Mouse (Mus musculus) urinary bladder, postnatal 10 days (tissue): ENCODE measurements around the gene Klhdc2.

ENCODE experiments used
- DNase-seq: peaks from one replicate; pipeline ENCODE4 v3.0.0; 2022; ENCODE audit warnings: low spot score

Gene Klhdc2

GRCm38 (mm10) chr12:69296511-69297410 lies at the start of gene Klhdc2:
Klhdc2 (plus strand) TSS chr12:69296681.
- DNase-seq, result peak; percentile 59

GRCm38 (mm10) chr12:69249766-69250165 lies 46.7 kb upstream of the Klhdc2 start:
- no peak for DNase-seq

GRCm38 (mm10) chr12:69250756-69251155 lies 45.7 kb upstream of the Klhdc2 start:
- DNase-seq, result no peak

- DNase-seq, result no peak
These were observed 42.7 kb upstream of the Klhdc2 start for GRCm38 (mm10) chr12:69253806-69254205.

GRCm38 (mm10) chr12:69257836-69258235 lies 38.6 kb upstream of the Klhdc2 start:
- DNase-seq, result no peak

- no peak for DNase-seq
These were observed 34.2 kb upstream of the Klhdc2 start for GRCm38 (mm10) chr12:69262251-69262650.

GRCm38 (mm10) chr12:69265031-69265430 lies 31.4 kb upstream of the Klhdc2 start:
- DNase-seq, result no peak

- no peak for DNase-seq
These were observed 28.4 kb upstream of the Klhdc2 start for GRCm38 (mm10) chr12:69267956-69268632.

GRCm38 (mm10) chr12:69268956-69269355 lies 27.5 kb upstream of the Klhdc2 start:
- DNase-seq, result no peak

- no peak for DNase-seq
These were observed 16.5 kb upstream of the Klhdc2 start for GRCm38 (mm10) chr12:69279931-69280469.

- DNase-seq, result no peak
These were observed 15.6 kb upstream of the Klhdc2 start for GRCm38 (mm10) chr12:69280915-69281314.

GRCm38 (mm10) chr12:69283146-69283545 lies 13.3 kb upstream of the Klhdc2 start:
- no peak for DNase-seq

- DNase-seq, result no peak
These were observed 8.9 kb upstream of the Klhdc2 start for GRCm38 (mm10) chr12:69287535-69287934.

GRCm38 (mm10) chr12:69288699-69289098 lies 7.8 kb upstream of the Klhdc2 start:
- DNase-seq, result no peak

- DNase-seq, result no peak
These were observed 4.1 kb upstream of the Klhdc2 start for GRCm38 (mm10) chr12:69292401-69292800.

- no peak for DNase-seq
These were observed 2.7 kb upstream of the Klhdc2 start for GRCm38 (mm10) chr12:69293815-69294214.

- DNase-seq, result no peak
These were observed 1.5 kb upstream of the Klhdc2 start for GRCm38 (mm10) chr12:69294936-69295335.

GRCm38 (mm10) chr12:69295651-69296050 lies 830 bp upstream of the Klhdc2 start:
- DNase-seq, result no peak

- DNase-seq, result no peak
These were observed 1.1 kb downstream of the Klhdc2 start for GRCm38 (mm10) chr12:69297411-69298150.

GRCm38 (mm10) chr12:69298281-69298680 lies 1.8 kb downstream of the Klhdc2 start:
- no peak for DNase-seq

- no peak for DNase-seq
These were observed 2.8 kb downstream of the Klhdc2 start for GRCm38 (mm10) chr12:69299231-69299630.

GRCm38 (mm10) chr12:69299831-69300230 lies 3.4 kb downstream of the Klhdc2 start:
- DNase-seq, result no peak
